Mouse (Mus musculus) megakaryocyte progenitor cell, adult 5-6 weeks (primary cell): ENCODE data around the gene Cpsf7. TPM values are rescaled to one million over a fixed set of nuclear protein-coding genes. Genes with fewer than 3 reads are reported as not detected.

Experiments used
- ATAC-seq: replicated peaks from 2 replicates; pipeline ENCODE4 v1.8.0; 2016; ENCODE audit warnings: mild to moderate bottlenecking, moderate TSS enrichment, inconsistent platforms; ENCODE audit not compliant: poor library complexity
- total RNA-seq, 2 experiments: library from RNA; stranded (forward) in 1 of 2; stranded (reverse) in 1 of 2; fragments of 157-497, 149-512 nt in 1 of 2; fragments of 200-1000 nt in 1 of 2; gene quantifications; 2 replicates each; pipeline versions ENCODE4 v1.2.3 to v1.2.4; 2015 to 2017

Cpsf7 gene
- 53.8 and 60.5 TPM in 2 replicates for total RNA-seq (2015)
- 30.0 and 37.9 TPM in 2 replicates for total RNA-seq (2017)

- peak; percentile 81 for ATAC-seq
Measured at GRCm38 (mm10) chr19:10525106-10525901, at the start of gene Cpsf7. TSS of gene Cpsf7 (plus strand) at chr19:10525266.

GRCm38 (mm10) chr19:10479541-10479940 is 45.5 kb upstream of the Cpsf7 start:
- ATAC-seq, result no peak

GRCm38 (mm10) chr19:10482703-10483102 is 42.4 kb upstream of the Cpsf7 start, which contains the start of gene Ppp1r32:
TSS of gene Ppp1r32 (minus strand) at chr19:10482928.
- no peak for ATAC-seq

- ATAC-seq, result peak; percentile 96
Measured at GRCm38 (mm10) chr19:10486264-10486738, 38.8 kb upstream of the Cpsf7 start.

- no peak for ATAC-seq
Measured at GRCm38 (mm10) chr19:10495670-10496069, 29.4 kb upstream of the Cpsf7 start.

- ATAC-seq, result no peak
Measured at GRCm38 (mm10) chr19:10496976-10497375, 28.1 kb upstream of the Cpsf7 start.

GRCm38 (mm10) chr19:10497512-10498160 is 27.4 kb upstream of the Cpsf7 start:
- peak; percentile 80 for ATAC-seq

- ATAC-seq, result no peak
Measured at GRCm38 (mm10) chr19:10500581-10500980, 24.5 kb upstream of the Cpsf7 start.

GRCm38 (mm10) chr19:10502571-10502970 is 22.5 kb upstream of the Cpsf7 start:
- ATAC-seq, result peak; percentile 85

GRCm38 (mm10) chr19:10510759-10511330 is 14.2 kb upstream of the Cpsf7 start:
- ATAC-seq, result peak; percentile 69

GRCm38 (mm10) chr19:10520355-10520754 is 4.7 kb upstream of the Cpsf7 start:
- ATAC-seq, result 0 out of 2 replicates have a peak, but pooled peaks have one; percentile 29

GRCm38 (mm10) chr19:10521926-10522325 is 3.1 kb upstream of the Cpsf7 start:
- no peak for ATAC-seq

GRCm38 (mm10) chr19:10523483-10524080 is 1.5 kb upstream of the Cpsf7 start:
- ATAC-seq, result 0 out of 2 replicates have a peak, but pooled peaks have one; percentile 12

- ATAC-seq, result peak; percentile 7
Measured at GRCm38 (mm10) chr19:10524784-10525105, 321 bp upstream of the Cpsf7 start.

- peak; percentile 35 for ATAC-seq
Measured at GRCm38 (mm10) chr19:10525910-10526309, 844 bp downstream of the Cpsf7 start, which contains the start of gene Sdhaf2. TSS of gene Sdhaf2 (minus strand) at chr19:10526142.

GRCm38 (mm10) chr19:10530082-10530481 is 5.0 kb downstream of the Cpsf7 start:
- no peak for ATAC-seq

GRCm38 (mm10) chr19:10539454-10539853 is 14.4 kb downstream of the Cpsf7 start:
- ATAC-seq, result peak; percentile 39; the same call in 1 of the 2 replicates

GRCm38 (mm10) chr19:10555624-10556510 is 30.8 kb downstream of the Cpsf7 start, which contains the start of gene Tmem216:
TSS of gene Tmem216 (minus strand) at chr19:10556238.
- peak; percentile 97 for ATAC-seq

GRCm38 (mm10) chr19:10557001-10557400 is 31.9 kb downstream of the Cpsf7 start:
- ATAC-seq, result no peak

GRCm38 (mm10) chr19:10557430-10557829 is 32.4 kb downstream of the Cpsf7 start:
- ATAC-seq, result no peak
